Mouse (Mus musculus) hindbrain, embryonic 13.5 days (tissue): ENCODE measurements around the gene Alg12. TPM values are rescaled to one million over a fixed set of nuclear protein-coding genes. Genes with fewer than 3 reads are reported as not detected.

Source experiments
- ATAC-seq: fragments of 200-750 bp; cut with Nextera tagmentation; 2 replicates; pipeline ENCODE4 v1.8.0; 2017; ENCODE audit warnings: moderate TSS enrichment; ENCODE audit not compliant: low FRiP score
- H3K27ac ChIP-seq: fragments of 300-500 bp; sonication (generic); 2 replicates; pipeline ENCODE4 v1.5.1; 2015; ENCODE audit warnings: inconsistent platforms, mild to moderate bottlenecking, moderate library complexity
- H3K27me3 ChIP-seq: fragments of 300-500 bp; sonication (generic); 2 replicates; pipeline ENCODE4 v1.6.1; 2015; ENCODE audit warnings: mild to moderate bottlenecking, inconsistent platforms
- H3K36me3 ChIP-seq: fragments of 300-500 bp; sonication (generic); 2 replicates; pipeline ENCODE4 v1.6.1; 2015; ENCODE audit warnings: mild to moderate bottlenecking, inconsistent platforms
- H3K4me1 ChIP-seq: fragments of 300-500 bp; sonication (generic); replicated peaks from 2 replicates; pipeline ENCODE4 v1.6.1; 2015; ENCODE audit warnings: inconsistent platforms
- H3K4me2 ChIP-seq: fragments of 300-500 bp; sonication (generic); 2 replicates; pipeline ENCODE4 v1.6.1; 2015; ENCODE audit warnings: inconsistent platforms, mild to moderate bottlenecking, moderate library complexity
- H3K4me3 ChIP-seq: fragments of 300-500 bp; sonication (generic); 2 replicates; pipeline ENCODE4 v1.5.1; 2015; ENCODE audit warnings: mild to moderate bottlenecking, inconsistent platforms
- H3K9ac ChIP-seq: fragments of 300-500 bp; sonication (generic); 2 replicates; pipeline ENCODE4 v1.6.1; 2015; ENCODE audit warnings: mild to moderate bottlenecking, inconsistent platforms
- H3K9me3 ChIP-seq: fragments of 300-500 bp; sonication (generic); 2 replicates; pipeline ENCODE4 v1.6.1; 2016; ENCODE audit warnings: inconsistent platforms
- WGBS: fragments of 180-500 bp; shearing (Covaris S2); methylation state at CpG from one replicate; pipeline ENCODE4 v1.1.7; 2015; 5-methylcytosine and 5-hydroxymethylcytosine counted together
- polyA plus RNA-seq: library from polyadenylated mRNA; unstranded; fragments of >200 nt; fragmentation: Nextera tagmentation; extraction: Ambion mirVana; gene quantifications from 2 replicates; pipeline ENCODE4 v1.2.1, GENCODE M21; 2015

Gene Alg12
- polyA plus RNA-seq, 1 experiment from 2014 or later, result 8.1 TPM

- no peak overlapping the region for H3K4me2 ChIP-seq
- no peaks in the 10 kb centered on the region for H3K9me3 ChIP-seq
- H3K9ac ChIP-seq, result no peak overlapping the region
- H3K36me3 ChIP-seq, result no peaks in the 10 kb centered on the region
- no peak for ATAC-seq
- H3K4me3 ChIP-seq, result no peak overlapping the region
- WGBS, result 84% methylated on average over 9 of the region's 10 CpGs
- no peaks in the 10 kb centered on the region for H3K27me3 ChIP-seq
- H3K27ac ChIP-seq, result no peak overlapping the region
- peaks cover 22% of the 10 kb centered on the region for H3K4me1 ChIP-seq
These were observed 32.5 kb upstream of the Alg12 start for GRCm38 (mm10) chr15:88851507-88852149.

- no peak for ATAC-seq
- H3K4me3 ChIP-seq, result no peak overlapping the region
- H3K4me1 ChIP-seq, result peaks cover 22% of the 10 kb centered on the region
- H3K27ac ChIP-seq, result no peak overlapping the region
- H3K36me3 ChIP-seq, result no peaks in the 10 kb centered on the region
- WGBS, result 58% methylated on average over 3 of the region's 3 CpGs
- no peaks in the 10 kb centered on the region for H3K9me3 ChIP-seq
- no peak overlapping the region for H3K4me2 ChIP-seq
- H3K27me3 ChIP-seq, result no peaks in the 10 kb centered on the region
- H3K9ac ChIP-seq, result no peak overlapping the region
These were observed 32.0 kb upstream of the Alg12 start for GRCm38 (mm10) chr15:88851076-88851475.

GRCm38 (mm10) chr15:88850146-88850826 lies 31.2 kb upstream of the Alg12 start:
- no peaks in the 10 kb centered on the region for H3K27me3 ChIP-seq
- H3K4me3 ChIP-seq, result no peak overlapping the region
- H3K4me1 ChIP-seq, result peaks cover 22% of the 10 kb centered on the region
- H3K4me2 ChIP-seq, result no peak overlapping the region
- ATAC-seq, result peak; percentile 36; the same call in 1 of the 2 replicates
- H3K36me3 ChIP-seq, result no peaks in the 10 kb centered on the region
- H3K9me3 ChIP-seq, result no peaks in the 10 kb centered on the region
- no peak overlapping the region for H3K27ac ChIP-seq
- WGBS, result 49% methylated on average over 10 of the region's 10 CpGs
- no peak overlapping the region for H3K9ac ChIP-seq

GRCm38 (mm10) chr15:88849621-88850020 lies 30.5 kb upstream of the Alg12 start:
- Histone ChIP-seq H3K9me3 (no peaks in the 10 kb centered on the region), H3K36me3 (no peaks in the 10 kb centered on the region), H3K27ac (no peak overlapping the region), H3K27me3 (no peaks in the 10 kb centered on the region), H3K4me2 (no peak overlapping the region), H3K9ac (no peak overlapping the region), H3K4me1 (peaks cover 17% of the 10 kb centered on the region), H3K4me3 (no peak overlapping the region)
- 90% methylated on average over 2 of the region's 2 CpGs for WGBS
- no peak for ATAC-seq

- WGBS, result 91% methylated on average over 1 of the region's 1 CpGs
- Histone ChIP-seq H3K9ac (no peak overlapping the region), H3K27me3 (no peaks in the 10 kb centered on the region), H3K9me3 (no peaks in the 10 kb centered on the region), H3K27ac (no peak overlapping the region), H3K4me3 (no peak overlapping the region), H3K4me1 (peaks cover 11% of the 10 kb centered on the region), H3K4me2 (no peak overlapping the region), H3K36me3 (no peaks in the 10 kb centered on the region)
- no peak for ATAC-seq
These were observed 29.5 kb upstream of the Alg12 start for GRCm38 (mm10) chr15:88848661-88849060.

GRCm38 (mm10) chr15:88844966-88845365 lies 25.8 kb upstream of the Alg12 start:
- Histone ChIP-seq H3K36me3 (no peaks in the 10 kb centered on the region), H3K9ac (no peak overlapping the region), H3K27ac (no peak overlapping the region), H3K4me2 (no peak overlapping the region), H3K4me3 (no peak overlapping the region), H3K4me1 (peaks cover 11% of the 10 kb centered on the region; the same call in 1 of the 2 replicates), H3K9me3 (no peaks in the 10 kb centered on the region), H3K27me3 (no peaks in the 10 kb centered on the region)
- WGBS, result 93% methylated on average over 7 of the region's 7 CpGs
- ATAC-seq, result no peak

GRCm38 (mm10) chr15:88843486-88844097 lies 24.5 kb upstream of the Alg12 start:
- no peaks in the 10 kb centered on the region for H3K27me3 ChIP-seq
- WGBS, result 46% methylated on average over 8 of the region's 8 CpGs
- H3K4me3 ChIP-seq, result no peak overlapping the region
- H3K4me2 ChIP-seq, result no peak overlapping the region
- no peak for ATAC-seq
- H3K9ac ChIP-seq, result no peak overlapping the region
- peak overlapping the region; percentile 23; the same call in 1 of the 2 replicates for H3K27ac ChIP-seq
- no peaks in the 10 kb centered on the region for H3K36me3 ChIP-seq
- peaks cover 22% of the 10 kb centered on the region for H3K4me1 ChIP-seq
- H3K9me3 ChIP-seq, result no peaks in the 10 kb centered on the region

GRCm38 (mm10) chr15:88842300-88842673 lies 23.2 kb upstream of the Alg12 start:
- H3K4me1 ChIP-seq, result peaks cover 31% of the 10 kb centered on the region
- H3K9me3 ChIP-seq, result no peaks in the 10 kb centered on the region
- H3K9ac ChIP-seq, result no peak overlapping the region
- H3K4me2 ChIP-seq, result no peak overlapping the region
- no peak overlapping the region for H3K27ac ChIP-seq
- H3K27me3 ChIP-seq, result no peaks in the 10 kb centered on the region
- no peaks in the 10 kb centered on the region for H3K36me3 ChIP-seq
- 79% methylated on average over 3 of the region's 3 CpGs for WGBS
- H3K4me3 ChIP-seq, result no peak overlapping the region
- ATAC-seq, result no peak

GRCm38 (mm10) chr15:88841580-88842299 lies 22.6 kb upstream of the Alg12 start:
- 86% methylated on average over 3 of the region's 3 CpGs for WGBS
- H3K27ac ChIP-seq, result no peak overlapping the region
- no peak for ATAC-seq

GRCm38 (mm10) chr15:88841160-88841559 lies 22.0 kb upstream of the Alg12 start:
- no peak overlapping the region for H3K27ac ChIP-seq
- no peak overlapping the region for H3K9ac ChIP-seq
- 89% methylated on average over 2 of the region's 2 CpGs for WGBS
- no peaks in the 10 kb centered on the region for H3K36me3 ChIP-seq
- no peaks in the 10 kb centered on the region for H3K27me3 ChIP-seq
- no peak overlapping the region for H3K4me2 ChIP-seq
- H3K4me1 ChIP-seq, result peaks cover 38% of the 10 kb centered on the region
- H3K4me3 ChIP-seq, result no peak overlapping the region
- ATAC-seq, result no peak
- no peaks in the 10 kb centered on the region for H3K9me3 ChIP-seq

More at GRCm38 (mm10) chr15:88841580-88842299, 22.6 kb upstream of the Alg12 start:
- Histone ChIP-seq H3K36me3 (no peaks in the 10 kb centered on the region), H3K9ac (no peak overlapping the region), H3K4me1 (peaks cover 34% of the 10 kb centered on the region), H3K9me3 (no peaks in the 10 kb centered on the region), H3K27me3 (no peaks in the 10 kb centered on the region), H3K4me3 (no peak overlapping the region), H3K4me2 (no peak overlapping the region)

- no peak overlapping the region; the same call in 1 of the 2 replicates for H3K27ac ChIP-seq
- no peaks in the 10 kb centered on the region for H3K27me3 ChIP-seq
- peaks cover 38% of the 10 kb centered on the region for H3K4me1 ChIP-seq
- no peak for ATAC-seq
- H3K4me2 ChIP-seq, result no peak overlapping the region
- no peaks in the 10 kb centered on the region for H3K36me3 ChIP-seq
- no peaks in the 10 kb centered on the region for H3K9me3 ChIP-seq
- 69% methylated on average over 10 of the region's 10 CpGs for WGBS
- H3K4me3 ChIP-seq, result no peak overlapping the region
- H3K9ac ChIP-seq, result no peak overlapping the region
These were observed 21.0 kb upstream of the Alg12 start for GRCm38 (mm10) chr15:88840126-88840525.

- Histone ChIP-seq H3K9ac (peak overlapping the region; percentile 29; the same call in 1 of the 2 replicates), H3K27me3 (no peaks in the 10 kb centered on the region), H3K4me1 (peaks cover 38% of the 10 kb centered on the region), H3K36me3 (no peaks in the 10 kb centered on the region), H3K4me2 (no peak overlapping the region), H3K4me3 (no peak overlapping the region), H3K27ac (peak overlapping the region; percentile 70), H3K9me3 (no peaks in the 10 kb centered on the region)
- WGBS, result 19% methylated on average over 9 of the region's 9 CpGs
- ATAC-seq, result peak; percentile 65
These were observed 20.2 kb upstream of the Alg12 start for GRCm38 (mm10) chr15:88839271-88839670.
